Mouse (Mus musculus) adipocyte (in vitro differentiated cells): ENCODE measurements around the gene Fam227b.

Experiments used
- DNase-seq: peaks from one replicate; pipeline ENCODE4 v3.0.0-alpha.2; 2016; ENCODE audit warnings: low spot score

Gene Fam227b

GRCm38 (mm10) chr2:126006088-126006487 lies 145.7 kb downstream of the Fam227b start:
- peak; percentile 68 for DNase-seq

GRCm38 (mm10) chr2:126002291-126002690 lies 149.5 kb downstream of the Fam227b start:
- no peak for DNase-seq

GRCm38 (mm10) chr2:125975808-125976345 lies 175.9 kb downstream of the Fam227b start:
- DNase-seq, result no peak

- DNase-seq, result no peak
These were observed 176.6 kb downstream of the Fam227b start for GRCm38 (mm10) chr2:125975206-125975605.

- DNase-seq, result no peak
These were observed 178.6 kb downstream of the Fam227b start for GRCm38 (mm10) chr2:125973207-125973606.

GRCm38 (mm10) chr2:125968811-125969210 lies 183.0 kb downstream of the Fam227b start:
- peak; percentile 59 for DNase-seq

GRCm38 (mm10) chr2:125948195-125948594 lies 203.6 kb downstream of the Fam227b start:
- no peak for DNase-seq

GRCm38 (mm10) chr2:125943301-125943700 lies 208.5 kb downstream of the Fam227b start:
- no peak for DNase-seq

GRCm38 (mm10) chr2:125941111-125941785 lies 210.6 kb downstream of the Fam227b start:
- DNase-seq, result no peak

GRCm38 (mm10) chr2:125938993-125939642 lies 212.7 kb downstream of the Fam227b start:
- peak; percentile 61 for DNase-seq

- no peak for DNase-seq
These were observed 215.4 kb downstream of the Fam227b start for GRCm38 (mm10) chr2:125936396-125936795.

GRCm38 (mm10) chr2:125933977-125934376 lies 217.8 kb downstream of the Fam227b start:
- peak; percentile 45 for DNase-seq
